Mouse (Mus musculus): ENCODE data around the gene Krt222. TPM values are rescaled to one million over a fixed set of nuclear protein-coding genes. Genes with fewer than 3 reads are reported as not detected.
"Not testable (repeated sequence)": the region's sequence is repeated elsewhere in the genome, so short reads cannot be mapped to it uniquely, and the experiment has no call there.

Krt222 gene
- polyA plus RNA-seq, 1 experiment from 2014 or later: 5.9 TPM

DNA sequence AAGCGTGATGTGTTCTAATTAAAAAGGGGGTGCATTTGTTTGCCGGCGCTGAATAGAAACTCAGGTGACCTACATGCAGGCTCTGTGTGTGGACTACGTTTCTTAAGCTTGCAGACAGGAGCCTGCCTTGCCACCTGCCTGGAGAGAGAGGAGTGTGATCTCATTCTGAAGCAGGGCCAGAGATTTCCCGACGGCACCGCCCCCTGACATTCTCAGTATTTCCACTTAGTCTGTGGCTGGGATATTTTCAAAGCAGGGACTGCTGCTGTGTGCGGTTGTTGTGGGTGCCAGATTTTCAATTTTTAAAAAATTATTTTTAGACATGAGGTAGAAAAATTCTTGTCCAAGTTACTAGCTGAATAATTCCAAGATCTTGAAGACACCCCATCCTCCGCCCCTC lies 21.3 kb upstream of the Krt222 start:
- Histone ChIP-seq H3K9ac (no peak overlapping the region), H3K27me3 (no peaks in the 10 kb centered on the region), H3K9me3 (no peaks in the 10 kb centered on the region), H3K36me3 (no peaks in the 10 kb centered on the region), H3K27ac (replicated peaks) (no peak overlapping the region), H3K4me3 (no peak overlapping the region), H3K4me2 (no peak overlapping the region), H3K4me1 (replicated peaks) (peaks cover 7% of the 10 kb centered on the region; the same call in 1 of the 2 replicates)
- no peak for ATAC-seq (ENCODE audit: low read depth)
- WGBS: 80% methylated on average over 9 of the region's 9 CpGs

DNA sequence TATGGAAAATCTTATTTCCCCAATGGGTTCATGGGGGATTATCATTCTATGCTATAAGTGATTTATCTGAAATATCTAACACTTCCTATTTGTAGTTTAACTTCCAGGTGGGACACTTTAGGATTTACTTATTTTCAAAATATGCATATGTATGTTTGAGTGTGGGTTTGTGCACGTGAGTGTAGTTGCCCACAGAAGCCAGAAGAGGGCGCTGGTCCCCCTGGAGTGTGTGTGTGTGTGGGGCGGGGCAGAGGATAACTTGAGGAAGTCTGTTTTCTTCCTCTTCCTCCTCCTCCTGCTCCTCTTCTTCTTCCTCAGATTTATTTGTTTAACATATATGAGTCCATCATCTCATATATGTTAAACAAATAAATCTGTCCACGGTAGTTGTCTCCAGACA lies 12.3 kb upstream of the Krt222 start:
- no peaks in the 10 kb centered on the region for H3K9me3 ChIP-seq
- no peak overlapping the region for H3K27ac ChIP-seq (replicated peaks)
- 82% methylated on average over 4 of the region's 4 CpGs for WGBS
- H3K4me1 ChIP-seq (replicated peaks): 0 out of 2 replicates have a peak, but pooled peaks cover 4% of the 10 kb centered on the region
- H3K4me2 ChIP-seq: no peak overlapping the region
- no peaks in the 10 kb centered on the region for H3K27me3 ChIP-seq
- no peak overlapping the region for H3K4me3 ChIP-seq
- H3K36me3 ChIP-seq: no peaks in the 10 kb centered on the region
- no peak for ATAC-seq (ENCODE audit: low read depth)
- H3K9ac ChIP-seq: no peak overlapping the region

DNA sequence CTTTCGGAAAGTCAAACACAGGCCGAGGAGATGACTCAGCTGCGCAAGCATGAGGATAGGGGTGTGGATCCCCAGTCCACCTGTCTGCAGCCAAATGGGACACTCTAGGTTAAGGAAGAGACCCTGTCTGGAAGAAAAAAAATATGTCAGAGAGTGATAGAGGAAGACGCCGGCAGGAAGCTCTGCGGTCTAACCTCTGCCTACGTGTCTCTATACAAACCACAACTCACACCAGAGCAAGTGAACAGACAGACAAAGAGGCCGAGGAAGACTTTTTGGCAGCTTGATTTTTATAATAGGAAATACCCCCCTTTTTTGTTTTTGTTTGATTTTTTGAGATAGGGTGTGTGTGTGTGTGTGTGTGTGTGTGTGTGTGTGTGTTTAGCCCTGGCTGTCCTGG lies 11.4 kb upstream of the Krt222 start:
- H3K36me3 ChIP-seq: no peaks in the 10 kb centered on the region
- no peak for ATAC-seq (ENCODE audit: low read depth)
- no peak overlapping the region for H3K4me3 ChIP-seq
- WGBS: 96% methylated on average over 8 of the region's 8 CpGs
- H3K27me3 ChIP-seq: no peaks in the 10 kb centered on the region
- 0 out of 2 replicates have a peak, but pooled peaks cover 4% of the 10 kb centered on the region for H3K4me1 ChIP-seq (replicated peaks)
- no peak overlapping the region for H3K27ac ChIP-seq (replicated peaks)
- H3K4me2 ChIP-seq: no peak overlapping the region
- no peak overlapping the region for H3K9ac ChIP-seq
- no peaks in the 10 kb centered on the region for H3K9me3 ChIP-seq

DNA sequence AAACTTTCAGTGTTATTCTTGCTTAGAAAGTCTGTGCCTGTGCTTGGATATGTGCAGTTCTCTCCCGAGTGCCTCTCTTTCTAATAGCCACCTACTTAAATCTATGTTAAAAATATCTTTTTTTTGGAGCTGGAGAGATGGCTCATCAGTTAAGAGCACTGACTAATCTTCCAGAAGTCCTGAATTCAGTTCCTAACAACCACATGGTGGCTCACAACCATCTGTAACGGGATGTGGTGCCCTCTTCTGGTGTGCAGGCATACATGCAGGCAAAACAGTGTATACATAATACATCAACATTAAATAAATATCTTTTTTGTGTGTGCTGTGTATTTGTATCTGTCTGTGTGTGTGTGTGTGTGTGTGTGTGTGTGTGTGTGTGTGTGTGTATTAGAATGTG lies 10.0 kb upstream of the Krt222 start:
- Histone ChIP-seq H3K9me3 (no peaks in the 10 kb centered on the region), H3K4me3 (no peak overlapping the region), H3K4me1 (replicated peaks) (0 out of 2 replicates have a peak, but pooled peaks cover 4% of the 10 kb centered on the region), H3K27ac (replicated peaks) (no peak overlapping the region), H3K27me3 (no peaks in the 10 kb centered on the region), H3K9ac (no peak overlapping the region), H3K36me3 (no peaks in the 10 kb centered on the region), H3K4me2 (no peak overlapping the region)
- no peak for ATAC-seq (ENCODE audit: low read depth)
- WGBS: 73% methylated on average over 2 of the region's 2 CpGs

DNA sequence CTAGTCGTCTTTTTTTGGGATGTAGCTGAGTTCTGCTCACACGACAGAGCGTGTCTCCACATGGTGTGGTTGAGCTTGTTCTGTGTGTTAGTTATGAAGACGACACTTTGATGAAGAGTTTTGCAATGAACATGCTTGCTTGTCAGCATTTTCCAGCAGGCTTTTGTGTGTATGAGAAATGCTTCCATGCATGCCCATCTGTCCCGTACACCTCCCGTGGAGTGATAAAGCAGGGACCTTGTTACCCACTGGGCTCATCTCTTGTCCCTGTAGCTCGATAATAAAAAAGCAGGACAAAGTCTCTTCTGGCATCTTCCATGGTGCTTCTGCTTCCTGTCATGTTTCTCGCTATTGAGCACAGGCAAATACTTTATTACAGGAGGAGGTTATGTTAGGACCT lies 8.8 kb upstream of the Krt222 start:
- Histone ChIP-seq H3K27me3 (no peaks in the 10 kb centered on the region), H3K4me3 (no peak overlapping the region), H3K4me2 (no peak overlapping the region), H3K36me3 (no peaks in the 10 kb centered on the region), H3K9ac (no peak overlapping the region), H3K9me3 (no peaks in the 10 kb centered on the region), H3K27ac (replicated peaks) (no peak overlapping the region), H3K4me1 (replicated peaks) (0 out of 2 replicates have a peak, but pooled peaks cover 4% of the 10 kb centered on the region)
- ATAC-seq (ENCODE audit: low read depth): no peak
- WGBS: 57% methylated on average over 8 of the region's 8 CpGs

DNA sequence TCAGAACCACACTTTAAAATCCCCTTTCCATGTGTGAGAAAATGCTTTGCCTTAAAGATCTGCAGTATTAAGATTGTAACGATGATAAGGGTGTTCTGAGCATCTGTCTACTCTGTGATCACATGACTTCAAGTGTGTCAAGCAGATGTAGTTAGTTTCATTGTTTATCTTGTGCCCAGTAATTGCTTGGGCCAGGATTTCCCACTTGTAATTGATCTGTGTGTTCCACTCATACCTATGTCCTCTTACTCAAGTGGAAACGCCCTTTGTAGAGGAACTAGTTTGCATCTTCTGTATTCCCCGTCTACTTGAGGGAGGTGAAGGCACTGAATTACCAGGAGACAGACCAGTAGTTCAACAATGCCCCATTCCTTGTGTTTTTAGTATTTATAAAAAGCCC lies 6.8 kb upstream of the Krt222 start:
- no peaks in the 10 kb centered on the region for H3K36me3 ChIP-seq
- 72% methylated on average over 3 of the region's 3 CpGs for WGBS
- no peaks in the 10 kb centered on the region for H3K9me3 ChIP-seq
- no peak overlapping the region for H3K4me3 ChIP-seq
- H3K4me1 ChIP-seq (replicated peaks): 0 out of 2 replicates have a peak, but pooled peaks cover 4% of the 10 kb centered on the region
- H3K27ac ChIP-seq (replicated peaks): no peak overlapping the region
- no peak overlapping the region for H3K4me2 ChIP-seq
- H3K9ac ChIP-seq: no peak overlapping the region
- no peak for ATAC-seq (ENCODE audit: low read depth)
- no peaks in the 10 kb centered on the region for H3K27me3 ChIP-seq

DNA sequence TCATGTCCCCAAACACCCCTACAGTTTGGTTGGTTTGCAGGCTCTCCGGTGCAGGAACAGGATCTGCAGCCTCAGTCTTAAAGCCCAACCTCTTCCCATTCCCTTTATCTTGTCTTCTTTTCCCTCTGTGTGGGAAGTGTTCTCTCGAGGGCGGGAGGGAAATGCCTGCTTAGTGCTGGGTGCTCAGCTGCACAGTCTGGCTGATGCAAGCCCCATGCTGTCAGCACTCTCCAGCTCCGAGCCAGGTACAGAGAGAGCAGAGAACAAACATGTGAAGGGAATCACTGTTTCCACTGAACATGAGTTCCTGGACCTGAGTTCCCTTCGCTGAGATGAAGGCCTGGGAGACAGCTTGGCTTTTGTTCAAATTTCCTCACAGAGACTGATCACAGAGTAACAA lies 6.4 kb upstream of the Krt222 start:
- WGBS: 69% methylated on average over 5 of the region's 5 CpGs
- H3K4me1 ChIP-seq (replicated peaks): 0 out of 2 replicates have a peak, but pooled peaks cover 4% of the 10 kb centered on the region
- no peaks in the 10 kb centered on the region for H3K27me3 ChIP-seq
- H3K36me3 ChIP-seq: no peaks in the 10 kb centered on the region
- H3K9ac ChIP-seq: no peak overlapping the region
- H3K27ac ChIP-seq (replicated peaks): no peak overlapping the region
- ATAC-seq (ENCODE audit: low read depth): no peak
- no peaks in the 10 kb centered on the region for H3K9me3 ChIP-seq
- H3K4me2 ChIP-seq: no peak overlapping the region
- no peak overlapping the region for H3K4me3 ChIP-seq

DNA sequence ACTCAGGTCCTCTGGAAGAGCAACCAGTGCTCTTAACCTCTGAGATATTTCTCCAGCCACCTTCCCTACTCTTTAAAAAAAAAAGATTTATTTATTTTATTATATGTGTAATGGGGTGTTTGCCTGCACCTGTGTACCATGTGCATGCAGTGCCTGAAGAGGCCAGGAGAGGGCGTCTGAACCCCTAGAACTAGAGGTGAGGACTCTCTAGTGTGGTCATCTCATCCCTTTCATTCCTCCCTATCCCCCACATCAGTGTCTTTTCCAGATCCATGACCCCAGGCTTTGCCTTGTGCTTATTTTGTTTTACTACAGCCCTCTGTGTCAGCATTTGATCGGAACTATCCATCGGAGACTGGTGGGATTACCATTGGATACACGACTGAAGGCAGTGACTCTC lies 5.2 kb upstream of the Krt222 start:
- no peak overlapping the region for H3K9ac ChIP-seq
- no peak overlapping the region for H3K27ac ChIP-seq (replicated peaks)
- no peaks in the 10 kb centered on the region for H3K9me3 ChIP-seq
- H3K4me1 ChIP-seq (replicated peaks): peaks cover 5% of the 10 kb centered on the region; the same call in 1 of the 2 replicates
- no peak overlapping the region for H3K4me2 ChIP-seq
- H3K4me3 ChIP-seq: no peak overlapping the region
- WGBS: 62% methylated on average over 4 of the region's 4 CpGs
- no peak for ATAC-seq (ENCODE audit: low read depth)
- no peaks in the 10 kb centered on the region for H3K36me3 ChIP-seq
- no peaks in the 10 kb centered on the region for H3K27me3 ChIP-seq

DNA sequence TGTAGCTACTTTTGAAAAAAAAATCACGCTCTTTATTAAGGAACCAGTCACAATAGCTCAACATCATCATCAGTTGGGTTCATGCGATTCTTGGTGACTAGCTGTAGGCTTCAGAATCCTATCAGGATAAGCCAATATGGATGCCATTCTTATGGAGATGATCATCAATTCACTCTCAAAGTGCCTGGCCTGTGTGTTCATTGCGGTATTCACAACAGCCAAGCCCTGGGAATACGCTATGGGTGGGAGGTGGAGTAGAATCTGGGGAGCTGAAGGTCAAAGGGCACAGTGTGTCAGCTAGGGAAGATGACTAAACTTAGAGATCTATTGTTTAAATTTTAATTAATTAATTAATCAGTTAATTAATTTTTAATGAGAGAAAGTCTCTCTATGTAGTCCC lies 4.0 kb upstream of the Krt222 start:
- no peaks in the 10 kb centered on the region for H3K36me3 ChIP-seq
- H3K4me1 ChIP-seq (replicated peaks): peaks cover 10% of the 10 kb centered on the region; the same call in 1 of the 2 replicates
- no peak overlapping the region for H3K9ac ChIP-seq
- WGBS: 91% methylated on average over 4 of the region's 4 CpGs
- no peak overlapping the region for H3K4me3 ChIP-seq
- H3K9me3 ChIP-seq: no peaks in the 10 kb centered on the region
- ATAC-seq (ENCODE audit: low read depth): no peak
- H3K4me2 ChIP-seq: no peak overlapping the region
- no peaks in the 10 kb centered on the region for H3K27me3 ChIP-seq
- H3K27ac ChIP-seq (replicated peaks): no peak overlapping the region

DNA sequence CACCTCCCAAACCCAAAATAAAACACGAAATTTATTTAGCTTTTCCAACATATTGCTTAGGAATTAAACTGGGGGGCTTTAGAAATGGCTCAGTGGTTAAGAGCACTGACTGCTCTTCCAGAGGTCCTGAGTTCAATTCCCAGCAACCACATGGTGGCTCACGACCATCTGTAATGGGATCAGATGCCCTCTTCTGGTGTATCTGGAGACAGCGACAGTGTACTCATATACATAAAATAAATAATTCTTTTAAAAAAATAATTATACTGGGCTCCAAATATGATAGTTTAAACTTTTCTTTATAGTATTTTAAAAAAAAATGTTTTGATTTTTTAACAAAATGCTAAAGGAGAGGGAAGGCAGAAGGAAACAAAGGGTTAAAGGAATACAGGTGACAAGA lies 634 bp upstream of the Krt222 start:
- ATAC-seq (ENCODE audit: low read depth); H3K4me3 ChIP-seq; H3K4me1 ChIP-seq (replicated peaks); H3K27me3 ChIP-seq; H3K27ac ChIP-seq (replicated peaks); H3K9me3 ChIP-seq; H3K9ac ChIP-seq; H3K36me3 ChIP-seq: not testable (repeated sequence)
- H3K4me2 ChIP-seq: peak overlapping the region; percentile 63; the same call in 1 of the 2 replicates
- WGBS: 46% methylated on average over 3 of the region's 3 CpGs

DNA sequence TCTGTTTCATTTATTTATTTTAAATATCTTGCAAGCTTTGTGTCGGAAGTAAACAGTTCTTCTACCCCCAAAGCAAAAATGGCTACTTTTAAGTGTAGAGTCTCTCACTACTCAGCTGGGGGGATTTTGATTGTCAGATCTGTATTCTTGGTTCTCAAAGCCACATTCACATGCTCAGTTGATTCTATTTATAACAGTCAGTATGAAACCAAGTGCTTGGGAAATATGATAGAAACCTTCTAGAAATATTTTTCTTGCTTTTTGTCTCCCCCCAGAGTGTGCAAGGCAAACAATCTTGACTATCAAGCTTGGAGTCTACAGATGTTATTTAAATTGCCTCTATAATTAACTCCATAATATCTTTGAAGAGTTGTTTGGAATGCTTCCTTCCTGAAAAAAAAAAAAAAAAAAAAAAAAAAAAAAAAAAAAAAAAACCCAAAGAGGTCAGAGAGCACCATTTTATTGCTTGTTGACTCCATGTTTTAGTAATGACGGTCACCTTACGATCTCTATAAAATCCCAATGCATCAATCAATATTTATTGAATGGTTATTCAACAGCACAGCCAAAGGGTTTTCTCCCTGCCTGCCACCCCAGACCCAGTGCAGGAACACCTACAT lies 575 bp downstream of the Krt222 start:
- Histone ChIP-seq H3K9ac (peak overlapping the region; percentile 73), H3K27ac (replicated peaks) (peak overlapping the region; percentile 79), H3K4me3 (peak overlapping the region; percentile 43), H3K27me3 (no peaks in the 10 kb centered on the region), H3K4me2 (peak overlapping the region; percentile 63), H3K9me3 (no peaks in the 10 kb centered on the region), H3K4me1 (replicated peaks) (peaks cover 8% of the 10 kb centered on the region; the same call in 1 of the 2 replicates), H3K36me3 (no peaks in the 10 kb centered on the region)
- ATAC-seq (ENCODE audit: low read depth): no peak; the same call in 1 of the 2 replicates
- WGBS: 40% methylated on average over 3 of the region's 3 CpGs

DNA sequence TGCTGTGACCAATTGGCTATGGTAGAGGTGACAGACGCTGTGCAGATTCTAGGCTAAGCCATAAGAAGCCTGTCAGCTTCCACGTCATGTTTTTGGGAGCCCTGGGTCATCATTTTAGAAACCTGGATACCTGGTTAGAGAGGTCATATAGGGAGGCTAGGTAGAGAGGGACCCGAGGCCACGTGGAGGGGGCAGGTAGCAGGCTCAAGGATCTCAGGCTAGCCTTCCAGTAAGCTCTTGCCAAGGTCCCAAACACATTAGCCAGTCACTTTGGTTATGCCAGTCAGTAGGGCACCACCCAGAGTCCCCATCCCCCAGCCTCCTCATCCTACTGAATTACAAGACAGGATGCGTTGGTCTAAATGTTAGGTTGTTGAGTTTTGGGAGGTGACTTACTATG lies 1.8 kb downstream of the Krt222 start:
- no peak overlapping the region for H3K9ac ChIP-seq
- no peak overlapping the region for H3K27ac ChIP-seq (replicated peaks)
- H3K4me1 ChIP-seq (replicated peaks): peaks cover 8% of the 10 kb centered on the region; the same call in 1 of the 2 replicates
- no peak overlapping the region for H3K4me2 ChIP-seq
- H3K27me3 ChIP-seq: no peaks in the 10 kb centered on the region
- no peaks in the 10 kb centered on the region for H3K9me3 ChIP-seq
- WGBS: 73% methylated on average over 5 of the region's 5 CpGs
- no peaks in the 10 kb centered on the region for H3K36me3 ChIP-seq
- no peak overlapping the region for H3K4me3 ChIP-seq
- no peak for ATAC-seq (ENCODE audit: low read depth)

DNA sequence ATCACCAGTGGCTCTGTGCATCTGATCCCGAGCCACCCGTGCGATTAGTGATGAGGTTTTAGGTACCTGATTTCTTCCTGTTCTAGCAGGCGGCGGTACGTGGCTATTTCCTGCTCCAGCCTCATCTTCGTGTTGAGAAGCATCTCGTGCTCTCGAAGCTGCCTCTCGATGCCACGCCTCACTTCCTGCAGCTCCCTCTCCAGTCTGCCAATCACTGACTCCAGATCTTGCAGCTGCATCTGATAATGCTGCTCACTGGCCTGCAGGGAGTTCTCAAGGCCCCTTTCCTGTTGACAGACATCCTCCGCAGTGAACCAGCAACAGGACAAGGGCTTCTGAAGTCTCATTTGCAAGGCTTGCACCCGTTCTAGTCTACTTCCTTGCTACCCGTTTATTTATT lies 5.4 kb downstream of the Krt222 start:
- no peaks in the 10 kb centered on the region for H3K4me1 ChIP-seq (replicated peaks)
- no peak overlapping the region for H3K4me3 ChIP-seq
- WGBS: 77% methylated on average over 14 of the region's 14 CpGs
- H3K4me2 ChIP-seq: no peak overlapping the region
- no peak overlapping the region for H3K9ac ChIP-seq
- no peaks in the 10 kb centered on the region for H3K27me3 ChIP-seq
- no peaks in the 10 kb centered on the region for H3K9me3 ChIP-seq
- H3K27ac ChIP-seq (replicated peaks): no peak overlapping the region
- no peaks in the 10 kb centered on the region for H3K36me3 ChIP-seq
- ATAC-seq (ENCODE audit: low read depth): no peak
